Mouse (Mus musculus) cerebellum, adult 2 months (tissue): ENCODE measurements at regions not wholly inside any gene's neighbourhood (a gene's known extent, or its start where the extent isn't known, plus 50 kb on each side); places are given as distances from the start of the nearest gene placed in this dataset.

ENCODE experiments used
- CTCF ChIP-seq: fragments of 200-500 bp; IDR thresholded peaks from 2 replicates; pipeline ENCODE4 v1.5.1; 2011; ENCODE audit warnings: low read depth, mild to moderate bottlenecking, control low read depth, low read length, moderate library complexity, borderline replicate concordance; ENCODE audit not compliant: insufficient read depth
- POLR2A ChIP-seq: fragments of 200-500 bp; IDR thresholded peaks from 2 replicates; pipeline ENCODE4 v1.6.1; 2011; ENCODE audit warnings: low read length, control low read depth, borderline replicate concordance; ENCODE audit not compliant: insufficient read depth

DNA sequence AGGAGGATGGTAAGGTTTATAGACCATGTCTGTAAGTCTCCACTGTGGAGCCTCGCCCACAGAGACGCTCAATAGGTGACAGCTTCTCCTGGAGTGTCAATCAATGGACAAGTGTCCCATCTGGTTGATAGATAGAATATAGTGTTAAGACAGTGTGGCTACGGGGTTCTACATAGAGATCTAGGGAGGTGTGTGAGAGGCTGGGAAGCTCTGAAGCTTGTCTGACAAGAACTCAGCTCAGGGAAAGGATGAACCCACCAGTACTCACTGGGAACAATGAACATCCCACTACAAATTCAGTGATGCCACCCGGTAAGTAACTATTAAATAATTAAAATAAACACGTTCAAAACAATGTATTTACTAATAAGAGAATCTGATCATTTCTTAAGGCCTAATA, 349.7 kb downstream of the Nup35 start:
- no peak for TF ChIP-seq CTCF
- no peak for TF ChIP-seq POLR2A
